ENCODE assay signal across 9 mouse cellular contexts in the genomic region with DNA sequence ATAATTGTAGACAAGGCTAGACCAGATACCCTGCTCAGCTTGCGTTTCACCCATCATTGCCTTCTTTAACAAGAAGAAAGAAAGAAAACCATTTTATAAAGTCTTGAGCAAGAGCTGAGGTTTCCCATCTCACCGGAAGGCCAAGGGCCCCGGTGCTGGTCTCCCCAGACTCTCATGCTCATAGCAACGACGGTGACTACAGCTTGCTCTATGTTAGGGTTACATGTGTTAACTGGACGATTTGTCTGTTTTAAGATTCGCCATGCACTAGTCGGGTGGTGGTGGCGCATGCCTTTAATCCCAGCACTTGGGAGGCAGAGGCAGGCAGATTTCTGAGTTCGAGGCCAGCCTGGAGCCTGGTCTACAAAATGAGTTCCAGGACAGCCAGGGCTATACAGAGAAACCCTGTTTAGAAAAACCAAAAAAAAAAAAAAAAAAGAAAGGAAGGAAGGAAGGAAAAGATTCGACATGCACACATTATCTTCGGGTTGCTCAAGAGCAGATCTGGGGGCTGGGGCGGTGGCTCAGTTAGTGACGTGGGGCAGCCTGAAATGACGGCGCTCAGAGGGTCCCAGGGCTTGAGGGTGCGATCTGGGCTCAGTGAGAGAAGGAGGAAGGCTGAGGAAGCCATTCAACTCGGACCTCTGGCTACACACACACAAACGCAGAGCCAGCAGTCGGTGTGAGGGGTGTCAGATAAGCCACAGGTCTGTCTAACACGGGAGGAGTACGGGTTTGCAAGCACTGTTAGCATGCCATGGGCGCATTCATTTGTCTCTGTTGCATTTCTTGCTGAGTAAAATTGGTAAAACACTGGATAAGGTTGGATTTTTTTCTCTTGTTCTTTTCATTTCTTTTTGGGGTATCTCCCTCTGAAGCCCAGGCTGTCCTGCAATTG. TPM values are rescaled to one million over a fixed set of nuclear protein-coding genes. Genes with fewer than 3 reads are reported as not detected.
DNase-seq lines count a peak whose midpoint lies in the region; ATAC-seq and TF ChIP-seq lines count a peak whose summit lies in the region.
"Had no signal": no experiment of that assay in that cellular context is flagged by ENCODE, and none has a peak within 500 bp of the region (broad histone marks: within the 10 kb centered on the region; RNA-seq: fewer than 3 reads in every experiment).

No protein-coding gene starts in this region.

- 56% methylated on average over 23 of the region's 23 CpGs for WGBS in heart, embryonic 11.5 days (ENCODE audit: insufficient replicate concordance)
- 30% methylated on average over 23 of the region's 23 CpGs for WGBS in bone marrow, adult 2 months
- WGBS in hindbrain, embryonic 16.5 days: 86% methylated on average over 23 of the region's 23 CpGs
- WGBS in midbrain, embryonic 10.5 days: 91% methylated on average over 23 of the region's 23 CpGs

- ATAC-seq in heart, embryonic 11.5 days (replicated peaks; ENCODE audit: insufficient number of reproducible peaks, low FRiP score, low TSS enrichment): no peak
- ATAC-seq in hindbrain, embryonic 16.5 days: no peak

- no peaks in the 10 kb centered on the region for H3K27me3 ChIP-seq in heart, embryonic 11.5 days (ENCODE audit: control insufficient read depth, insufficient read depth, low read length)
- no peaks in the 10 kb centered on the region for H3K27me3 ChIP-seq in hindbrain, embryonic 16.5 days (replicated peaks; ENCODE audit: control insufficient read depth, insufficient read depth, low read length)
- H3K27me3 ChIP-seq in midbrain, embryonic 10.5 days (ENCODE audit: low read depth, poor library complexity, severe bottlenecking): no peaks in the 10 kb centered on the region

- DNase-seq in heart, postnatal 4 days: no peak
- DNase-seq in midbrain, embryonic 10.5 days (ENCODE audit: low spot score): no peak
- DNase-seq in frontal cortex, postnatal 10 days (ENCODE audit: low spot score in 2 of 2): no peak
- no peak for DNase-seq in kidney, adult 8-10 months
- DNase-seq in layer of hippocampus, postnatal 36 days: no peak
- DNase-seq: right cerebral cortex, postnatal 25 days had no signal

- TF ChIP-seq POLR2A in bone marrow, adult 2 months (IDR thresholded peaks at IDR 0.05; ENCODE audit: borderline replicate concordance, control insufficient read depth, low read depth, low read length): no peak

- peak overlapping the region; percentile 85 for H3K9ac ChIP-seq in heart, embryonic 11.5 days (ENCODE audit: low read depth, low read length)
- peak overlapping the region; percentile 42 for H3K9ac ChIP-seq in hindbrain, embryonic 16.5 days (ENCODE audit: low read depth, low read length)

- H3K4me1 ChIP-seq in heart, embryonic 11.5 days (ENCODE audit: control insufficient read depth, insufficient read depth, low read length): peaks cover 40% of the 10 kb centered on the region
- peaks cover 6% of the 10 kb centered on the region; the same call in 1 of the 2 replicates for H3K4me1 ChIP-seq in bone marrow, adult 2 months (ENCODE audit: control insufficient read depth, insufficient read depth, low read length)
- H3K4me1 ChIP-seq in hindbrain, embryonic 16.5 days (ENCODE audit: control insufficient read depth, insufficient read depth, low read depth, low read length): peaks cover 18% of the 10 kb centered on the region
- peaks cover 51% of the 10 kb centered on the region for H3K4me1 ChIP-seq in midbrain, embryonic 10.5 days

- H3K9me3 ChIP-seq in heart, embryonic 11.5 days (replicated peaks; ENCODE audit: control insufficient read depth, low read length): no peaks in the 10 kb centered on the region
- no peaks in the 10 kb centered on the region for H3K9me3 ChIP-seq in hindbrain, embryonic 16.5 days (ENCODE audit: control insufficient read depth, low read length)
- H3K9me3 ChIP-seq in midbrain, embryonic 10.5 days (replicated peaks): no peaks in the 10 kb centered on the region

- peak overlapping the region; percentile 84 for H3K4me3 ChIP-seq in heart, embryonic 11.5 days (ENCODE audit: low read depth, low read length)
- peak overlapping the region; percentile 71 for H3K4me3 ChIP-seq in bone marrow, adult 2 months (replicated peaks; ENCODE audit: control insufficient read depth, low read depth, low read length)
- H3K4me3 ChIP-seq in hindbrain, embryonic 16.5 days (ENCODE audit: low read length): peak overlapping the region; percentile 78
- H3K4me3 ChIP-seq in midbrain, embryonic 10.5 days: peak overlapping the region; percentile 84

- H3K27ac ChIP-seq in heart, embryonic 11.5 days (ENCODE audit: low read depth, low read length): peak overlapping the region; percentile 97; the same call in 1 of the 2 replicates
- H3K27ac ChIP-seq in bone marrow, adult 2 months (ENCODE audit: control insufficient read depth, insufficient read depth, low read depth, low read length, poor library complexity): peak overlapping the region; percentile 65
- no peak overlapping the region for H3K27ac ChIP-seq in hindbrain, embryonic 16.5 days (ENCODE audit: low read depth, low read length)
- peak overlapping the region; percentile 96 for H3K27ac ChIP-seq in midbrain, embryonic 10.5 days (replicated peaks)

- H3K4me2 ChIP-seq in heart, embryonic 11.5 days: peak overlapping the region; percentile 78
- H3K4me2 ChIP-seq in hindbrain, embryonic 16.5 days (ENCODE audit: low read length): peak overlapping the region; percentile 87

- H3K36me3 ChIP-seq in heart, embryonic 11.5 days (ENCODE audit: control insufficient read depth, insufficient read depth, low read length): peaks cover 4% of the 10 kb centered on the region; the same call in 1 of the 2 replicates
- H3K36me3 ChIP-seq in hindbrain, embryonic 16.5 days (ENCODE audit: control insufficient read depth, insufficient read depth, low read length): no peaks in the 10 kb centered on the region; the same call in 1 of the 2 replicates
- peaks cover 59% of the 10 kb centered on the region for H3K36me3 ChIP-seq in midbrain, embryonic 10.5 days

- TF ChIP-seq CTCF in bone marrow, adult 2 months (IDR thresholded peaks at IDR 0.05; ENCODE audit: control insufficient read depth, insufficient read depth, low read length): no peak

RNA-seq across cellular contexts. Expression of a gene that starts 2.2 kb away (rescaled TPM):
- 11.1 and 16.0 TPM in 2 replicates for polyA plus RNA-seq in heart, embryonic 11.5 days (2014; fragmentation: Nextera tagmentation; extraction: Ambion mirVana)
- total RNA-seq in heart, postnatal 4 days (2021): 10 to 100 TPM; 39.9 to 43.5 TPM
- 8.1 and 14.5 TPM in 2 replicates for polyA plus RNA-seq in bone marrow, adult 2 months (2011; ENCODE audit: insufficient read depth, insufficient read length, low replicate concordance, missing spikeins)
- 15.6 and 17.5 TPM in 2 replicates for polyA plus RNA-seq in hindbrain, embryonic 16.5 days (2015; fragmentation: Nextera tagmentation; extraction: Ambion mirVana)
- 52.2 and 58.9 TPM in 2 replicates for polyA plus RNA-seq in midbrain, embryonic 10.5 days (2016; fragmentation: Nextera tagmentation; extraction: Ambion mirVana)
- 10 to 100 TPM; 13.7 to 14.1 TPM for total RNA-seq in layer of hippocampus, postnatal 36 days (2021)

RNA-seq across cellular contexts. Expression of a gene that starts 34.6 kb away (rescaled TPM):
- 90.5 and 103 TPM in 2 replicates for polyA plus RNA-seq in heart, embryonic 11.5 days (2014; fragmentation: Nextera tagmentation; extraction: Ambion mirVana)
- 10 to 100 TPM; 37.2 to 38.4 TPM for total RNA-seq in heart, postnatal 4 days (2021)
- polyA plus RNA-seq in bone marrow, adult 2 months (2011; ENCODE audit: insufficient read depth, insufficient read length, low replicate concordance, missing spikeins): 40.1 and 46.6 TPM in 2 replicates
- 21.2 and 26.0 TPM in 2 replicates for polyA plus RNA-seq in hindbrain, embryonic 16.5 days (2015; fragmentation: Nextera tagmentation; extraction: Ambion mirVana)
- polyA plus RNA-seq in midbrain, embryonic 10.5 days (2016; fragmentation: Nextera tagmentation; extraction: Ambion mirVana): 146 and 175 TPM in 2 replicates
- 1 to 10 TPM; 1.4 to 2.1 TPM for total RNA-seq in layer of hippocampus, postnatal 36 days (2021)
